In genomic region chr1:133887044-133887443, GRCm38 (mm10) we compare ENCODE assay signal across 8 mouse cellular contexts. TPM values are rescaled to one million over a fixed set of nuclear protein-coding genes. Genes with fewer than 3 reads are reported as not detected.
DNase-seq lines count a peak whose midpoint lies in the region; ATAC-seq and TF ChIP-seq lines count a peak whose summit lies in the region.

No protein-coding gene starts in this region.

- H3K9me3 ChIP-seq in stomach, embryonic 16.5 days (replicated peaks; ENCODE audit: control insufficient read depth, low read length) = no peaks in the 10 kb centered on the region
- H3K9me3 ChIP-seq in stomach, postnatal 0 days (ENCODE audit: control insufficient read depth, low read length) = no peaks in the 10 kb centered on the region
- no peaks in the 10 kb centered on the region for H3K9me3 ChIP-seq in forebrain, postnatal 0 days (ENCODE audit: low read length)
- H3K9me3 ChIP-seq in neural tube, embryonic 14.5 days (ENCODE audit: control insufficient read depth, low read length) = no peaks in the 10 kb centered on the region

- peak overlapping the region; percentile 23; the same call in 1 of the 2 replicates for H3K9ac ChIP-seq in stomach, embryonic 16.5 days (ENCODE audit: low read length)
- no peak overlapping the region for H3K9ac ChIP-seq in stomach, postnatal 0 days (ENCODE audit: low read length)
- peak overlapping the region; percentile 22; the same call in 1 of the 2 replicates for H3K9ac ChIP-seq in forebrain, postnatal 0 days
- no peak overlapping the region for H3K9ac ChIP-seq in neural tube, embryonic 14.5 days (replicated peaks; ENCODE audit: low read depth, low read length)

- no peaks in the 10 kb centered on the region for H3K36me3 ChIP-seq in stomach, embryonic 16.5 days (ENCODE audit: control insufficient read depth, insufficient read depth, low read length)
- H3K36me3 ChIP-seq in stomach, postnatal 0 days (ENCODE audit: control insufficient read depth, insufficient read depth, low read length) = no peaks in the 10 kb centered on the region
- H3K36me3 ChIP-seq in forebrain, postnatal 0 days (ENCODE audit: insufficient read depth) = no peaks in the 10 kb centered on the region
- no peaks in the 10 kb centered on the region for H3K36me3 ChIP-seq in neural tube, embryonic 14.5 days (ENCODE audit: control insufficient read depth, insufficient read depth, low read length)

- TF ChIP-seq CTCF in stomach, postnatal 0 days (IDR thresholded peaks at IDR 0.05; ENCODE audit: low read depth) = no peak
- TF ChIP-seq CTCF in forebrain, postnatal 0 days (IDR thresholded peaks at IDR 0.05; ENCODE audit: low read depth) = no peak

- no peaks in the 10 kb centered on the region for H3K27me3 ChIP-seq in stomach, embryonic 16.5 days (ENCODE audit: control insufficient read depth, insufficient read depth, low read length)
- H3K27me3 ChIP-seq in stomach, postnatal 0 days (ENCODE audit: control insufficient read depth, insufficient read depth, low read length) = no peaks in the 10 kb centered on the region
- no peaks in the 10 kb centered on the region for H3K27me3 ChIP-seq in forebrain, postnatal 0 days (ENCODE audit: insufficient read depth, low read length)
- no peaks in the 10 kb centered on the region for H3K27me3 ChIP-seq in neural tube, embryonic 14.5 days (ENCODE audit: control insufficient read depth, insufficient read depth, low read length)

- TF ChIP-seq EP300 in stomach, postnatal 0 days (optimal IDR thresholded peaks at IDR 0.05) = no peak

- intact Hi-C loops in left cerebral cortex, postnatal 14 days (cut with DNase I) = no loop called here
- intact Hi-C loops in heart, postnatal 10 days (cut with DNase I) = no loop called here

- H3K27ac ChIP-seq in stomach, embryonic 16.5 days (ENCODE audit: low read length) = no peak overlapping the region
- no peak overlapping the region for H3K27ac ChIP-seq in stomach, postnatal 0 days (replicated peaks)
- H3K27ac ChIP-seq in forebrain, postnatal 0 days (ENCODE audit: low read depth, low read length) = peak overlapping the region; percentile 40; the same call in 1 of the 2 replicates
- peak overlapping the region; percentile 65 for H3K27ac ChIP-seq in neural tube, embryonic 14.5 days (ENCODE audit: low read depth, low read length)

- no peak overlapping the region for H3K4me2 ChIP-seq in stomach, embryonic 16.5 days (ENCODE audit: low read depth, low read length)
- no peak overlapping the region for H3K4me2 ChIP-seq in stomach, postnatal 0 days (replicated peaks; ENCODE audit: low read depth)
- H3K4me2 ChIP-seq in forebrain, postnatal 0 days (ENCODE audit: low read depth) = peak overlapping the region; percentile 37
- peak overlapping the region; percentile 7; the same call in 1 of the 2 replicates for H3K4me2 ChIP-seq in neural tube, embryonic 14.5 days (ENCODE audit: low read depth, low read length)

- H3K4me3 ChIP-seq in stomach, embryonic 16.5 days (replicated peaks; ENCODE audit: low read length) = no peak overlapping the region
- no peak overlapping the region for H3K4me3 ChIP-seq in stomach, postnatal 0 days (ENCODE audit: low read depth, low read length)
- H3K4me3 ChIP-seq in forebrain, postnatal 0 days (ENCODE audit: low read depth, low read length) = no peak overlapping the region
- no peak overlapping the region for H3K4me3 ChIP-seq in neural tube, embryonic 14.5 days (ENCODE audit: low read depth, low read length)

- ATAC-seq in stomach, embryonic 16.5 days (ENCODE audit: insufficient read depth, low FRiP score) = no peak
- ATAC-seq in stomach, postnatal 0 days (ENCODE audit: low FRiP score, low TSS enrichment) = no peak
- peak; percentile 92 for ATAC-seq in forebrain, postnatal 0 days
- ATAC-seq in neural tube, embryonic 14.5 days (ENCODE audit: low read depth) = peak; percentile 56

- DNase-seq in stomach, postnatal 0 days (ENCODE audit: low spot score) = no peak
- peak; percentile 74 for DNase-seq in forebrain, postnatal 0 days
- DNase-seq in left cerebral cortex, postnatal 14 days (ENCODE audit: low spot score in 2 of 2) = peak; percentile 75 to 90
- DNase-seq in spleen, postnatal 14 days (ENCODE audit: low spot score in 2 of 2) = no peak
- DNase-seq in heart, postnatal 10 days = no peak
- no peak for DNase-seq in c-Kit-positive CD71-positive TER-119-positive erythroid progenitor cells, embryonic 14.5 days (ENCODE audit: low spot score)

- peaks cover 44% of the 10 kb centered on the region for H3K4me1 ChIP-seq in stomach, embryonic 16.5 days (ENCODE audit: control insufficient read depth, insufficient read depth, low read length)
- peaks cover 4% of the 10 kb centered on the region for H3K4me1 ChIP-seq in stomach, postnatal 0 days (replicated peaks; ENCODE audit: control insufficient read depth, insufficient read depth)
- peaks cover 6% of the 10 kb centered on the region for H3K4me1 ChIP-seq in forebrain, postnatal 0 days (ENCODE audit: insufficient read depth)
- peaks cover 33% of the 10 kb centered on the region for H3K4me1 ChIP-seq in neural tube, embryonic 14.5 days (ENCODE audit: control insufficient read depth, insufficient read depth, low read length)

- WGBS in stomach, embryonic 16.5 days = 20% methylated on average over 8 of the region's 8 CpGs
- WGBS in stomach, postnatal 0 days = 37% methylated on average over 8 of the region's 8 CpGs
- WGBS in forebrain, postnatal 0 days = 3% methylated on average over 8 of the region's 8 CpGs
- 1% methylated on average over 8 of the region's 8 CpGs for WGBS in neural tube, embryonic 14.5 days

RNA-seq across cellular contexts. Expression of gene Optc, which starts 20.8 kb away (rescaled TPM):
- 1.9 and 2.7 TPM in 2 replicates for polyA plus RNA-seq in stomach, embryonic 16.5 days (2015; fragmentation: Nextera tagmentation; extraction: Ambion mirVana)
- 1.3 and 1.6 TPM in 2 replicates for polyA plus RNA-seq in stomach, postnatal 0 days (2015; fragmentation: Nextera tagmentation; extraction: Ambion mirVana)
- total RNA-seq in forebrain, postnatal 0 days (2014; rRNA removed) = 2.9 and 5.1 TPM in 2 replicates
- 1.8 and 2.4 TPM in 2 replicates for polyA plus RNA-seq in forebrain, postnatal 0 days (2015; fragmentation: Nextera tagmentation; extraction: Ambion mirVana)
- 1 to 10 TPM; 1.9 to 2.2 TPM for total RNA-seq in left cerebral cortex, postnatal 14 days (2021)
- 1.7 and 2.9 TPM in 2 replicates for polyA plus RNA-seq in neural tube, embryonic 14.5 days (2014; fragmentation: Nextera tagmentation; extraction: Ambion mirVana)
- under 1 TPM; 0.35 to 0.67 TPM for total RNA-seq in heart, postnatal 10 days (2021)

RNA-seq across cellular contexts. Expression of gene Prelp, which starts 34.2 kb away (rescaled TPM):
- polyA plus RNA-seq in stomach, embryonic 16.5 days (2015; fragmentation: Nextera tagmentation; extraction: Ambion mirVana) = 3.5 and 4.5 TPM in 2 replicates
- polyA plus RNA-seq in stomach, postnatal 0 days (2015; fragmentation: Nextera tagmentation; extraction: Ambion mirVana) = 4.7 and 5.3 TPM in 2 replicates
- total RNA-seq in forebrain, postnatal 0 days (2014; rRNA removed) = 1.8 and 2.4 TPM in 2 replicates
- 3.8 and 5.0 TPM in 2 replicates for polyA plus RNA-seq in forebrain, postnatal 0 days (2015; fragmentation: Nextera tagmentation; extraction: Ambion mirVana)
- total RNA-seq in left cerebral cortex, postnatal 14 days (2021) = 1 to 10 TPM; 4.2 to 5.7 TPM
- polyA plus RNA-seq in neural tube, embryonic 14.5 days (2014; fragmentation: Nextera tagmentation; extraction: Ambion mirVana) = 8.0 and 10.2 TPM in 2 replicates
- total RNA-seq in heart, postnatal 10 days (2021) = 10 to 100 TPM; 27.2 TPM

Comparison
In these comparisons a context has a peak if more than half of its experiments do, and no peak if none do; other contexts are left out.
1. H3K9ac ChIP-seq: peak in stomach, embryonic 16.5 days (single experiment) and forebrain, postnatal 0 days (single experiment); none in stomach, postnatal 0 days (single experiment) and neural tube, embryonic 14.5 days (single experiment).
2. ATAC-seq: peak in forebrain, postnatal 0 days (single experiment) and neural tube, embryonic 14.5 days (single experiment); none in stomach, embryonic 16.5 days (single experiment) and stomach, postnatal 0 days (single experiment).
3. H3K27ac ChIP-seq: peak in forebrain, postnatal 0 days (single experiment) and neural tube, embryonic 14.5 days (single experiment); none in stomach, embryonic 16.5 days (single experiment) and stomach, postnatal 0 days (single experiment).
4. H3K4me2 ChIP-seq: peak in forebrain, postnatal 0 days (single experiment) and neural tube, embryonic 14.5 days (single experiment); none in stomach, embryonic 16.5 days (single experiment) and stomach, postnatal 0 days (single experiment).
5. DNase-seq: peak in forebrain, postnatal 0 days (single experiment) and left cerebral cortex, postnatal 14 days (2 of 2); none in stomach, postnatal 0 days (single experiment), spleen, postnatal 14 days (0 of 2), heart, postnatal 10 days (0 of 2) and c-Kit-positive CD71-positive TER-119-positive erythroid progenitor cells, embryonic 14.5 days (single experiment).